Mouse (Mus musculus) erythroblast, embryonic 14.5 days (primary cell): ENCODE results near the gene Ireb2.

Source experiments
- GATA1 ChIP-seq: IDR thresholded peaks from 2 replicates; pipeline ENCODE4 v1.6.1; 2012; ENCODE audit warnings: low read length, inconsistent platforms, mixed read lengths
- TAL1 ChIP-seq: IDR thresholded peaks from 3 replicates; pipeline ENCODE4 v1.6.1; 2012; ENCODE audit warnings: low read length, inconsistent platforms, mixed read lengths

GRCm38 (mm10) chr9:54840145-54840544 lies 23.4 kb upstream of the Ireb2 start:
- TF ChIP-seq GATA1 (no peak), TAL1 (no peak)
